Mouse (Mus musculus): ENCODE measurements around the gene Ssx9. TPM values are rescaled to one million over a fixed set of nuclear protein-coding genes. Genes with fewer than 3 reads are reported as not detected.
"Not testable (repeated sequence)": the region's sequence is repeated elsewhere in the genome, so short reads cannot be mapped to it uniquely, and the experiment has no call there.

The Ssx9 gene
- not detected in 2 replicates for polyA plus RNA-seq (2016; fragmentation: Nextera tagmentation; extraction: Ambion mirVana)

DNA sequence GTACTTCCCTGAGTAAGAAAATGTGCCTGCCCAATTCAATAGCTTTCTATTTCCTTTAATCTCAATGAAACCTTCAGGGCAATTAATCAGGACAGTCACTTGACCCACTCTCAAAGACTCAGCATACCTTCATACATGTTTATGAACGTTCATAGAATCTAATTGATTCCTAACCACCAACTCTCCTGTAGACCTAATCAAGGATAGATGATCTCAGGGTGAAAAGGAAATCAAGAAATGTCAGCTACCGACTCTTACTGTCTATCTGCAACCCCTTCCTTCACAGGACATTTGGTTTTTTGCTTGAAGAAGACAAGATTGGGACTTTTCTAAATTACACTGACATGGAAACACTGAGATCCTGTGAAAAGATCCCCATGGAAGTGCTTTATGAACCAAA lies at the start of gene Ssx9:
Gene Ssx9, plus strand, starts transcription at position 301 of the 400 bp plus-strand sequence.
- not testable (repeated sequence) for H3K9ac ChIP-seq; ATAC-seq; H3K9me3 ChIP-seq (replicated peaks); H3K4me1 ChIP-seq; H3K36me3 ChIP-seq; H3K27ac ChIP-seq; H3K4me3 ChIP-seq; H3K27me3 ChIP-seq (replicated peaks); H3K4me2 ChIP-seq
- 39% methylated on average over 2 of the region's 2 CpGs for WGBS (ENCODE audit: insufficient replicate concordance)

DNA sequence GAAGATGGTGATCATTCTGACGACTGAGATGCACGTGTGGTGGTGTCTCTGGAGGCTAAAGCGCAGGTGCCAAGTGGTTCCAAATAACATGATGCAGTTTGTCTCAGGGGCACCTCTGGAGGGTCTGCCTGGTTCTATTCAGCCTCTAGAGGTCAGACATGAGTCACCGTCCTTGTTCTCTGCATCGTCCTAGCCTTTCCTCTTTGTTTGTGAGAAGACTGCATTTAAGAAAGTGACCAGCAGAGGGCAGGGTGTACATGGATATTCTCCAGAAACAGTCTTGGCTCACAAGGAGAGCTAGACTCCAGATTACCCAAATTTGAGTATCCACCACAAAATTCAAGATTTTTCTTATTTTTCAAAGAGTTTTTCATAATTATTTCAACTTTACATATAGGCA lies 15.3 kb upstream of the Ssx9 start:
- no peaks in the 10 kb centered on the region for H3K36me3 ChIP-seq
- no peak for ATAC-seq
- H3K4me2 ChIP-seq = no peak overlapping the region
- H3K4me1 ChIP-seq = no peaks in the 10 kb centered on the region
- H3K9ac ChIP-seq = no peak overlapping the region
- 41% methylated on average over 5 of the region's 5 CpGs for WGBS (ENCODE audit: insufficient replicate concordance)
- H3K27ac ChIP-seq = no peak overlapping the region
- no peak overlapping the region for H3K4me3 ChIP-seq
- H3K27me3 ChIP-seq (replicated peaks) = no peaks in the 10 kb centered on the region
- no peaks in the 10 kb centered on the region for H3K9me3 ChIP-seq (replicated peaks)

- 63% methylated on average over 4 of the region's 4 CpGs for WGBS (ENCODE audit: insufficient replicate concordance)
These were observed 55.2 kb downstream of the Ssx9 start, which contains the start of gene Ssxb5 for GRCm38 (mm10) chrX:8803391-8803790. Gene Ssxb5 (plus strand): TSS chrX:8803691.

More at GRCm38 (mm10) chrX:8803391-8803790, 55.2 kb downstream of the Ssx9 start, which contains the start of gene Ssxb5:
- not testable (repeated sequence) for H3K27ac ChIP-seq; H3K4me3 ChIP-seq; H3K9ac ChIP-seq; H3K4me1 ChIP-seq; H3K27me3 ChIP-seq (replicated peaks); H3K4me2 ChIP-seq; H3K9me3 ChIP-seq (replicated peaks); ATAC-seq; H3K36me3 ChIP-seq

Other genes with a start within 250 kb of the Ssx9 start
- gene Gm14459, start 223.5 kb upstream of the Ssx9 start, polyA plus RNA-seq (2016; fragmentation: Nextera tagmentation; extraction: Ambion mirVana) = not detected in 2 replicates
- gene Ssxb6, start 200.2 kb upstream of the Ssx9 start, polyA plus RNA-seq (2016; fragmentation: Nextera tagmentation; extraction: Ambion mirVana) = not detected in 2 replicates
- not detected in 2 replicates for gene Ssxb3, start 156.6 kb upstream of the Ssx9 start, polyA plus RNA-seq (2016; fragmentation: Nextera tagmentation; extraction: Ambion mirVana)
- not detected in 2 replicates for gene Ssxb8, start 57.6 kb upstream of the Ssx9 start, polyA plus RNA-seq (2016; fragmentation: Nextera tagmentation; extraction: Ambion mirVana)
- not detected in 2 replicates for gene Ssxb5, start 55.3 kb downstream of the Ssx9 start, polyA plus RNA-seq (2016; fragmentation: Nextera tagmentation; extraction: Ambion mirVana)
- gene Gm6592, start 95.6 kb downstream of the Ssx9 start, polyA plus RNA-seq (2016; fragmentation: Nextera tagmentation; extraction: Ambion mirVana) = not detected in 2 replicates
- not detected in 2 replicates for gene Gm5751, start 125.8 kb downstream of the Ssx9 start, polyA plus RNA-seq (2016; fragmentation: Nextera tagmentation; extraction: Ambion mirVana)
- gene B630019K06Rik, start 143.9 kb downstream of the Ssx9 start, polyA plus RNA-seq (2016; fragmentation: Nextera tagmentation; extraction: Ambion mirVana) = 0.32 and 0.49 TPM in 2 replicates
- not detected in 2 replicates for gene Fthl17b, start 214.5 kb downstream of the Ssx9 start, polyA plus RNA-seq (2016; fragmentation: Nextera tagmentation; extraction: Ambion mirVana)
- gene Fthl17c, start 228.1 kb downstream of the Ssx9 start, polyA plus RNA-seq (2016; fragmentation: Nextera tagmentation; extraction: Ambion mirVana) = not detected in 2 replicates
- not detected in 2 replicates for gene Fthl17d, start 238.3 kb downstream of the Ssx9 start, polyA plus RNA-seq (2016; fragmentation: Nextera tagmentation; extraction: Ambion mirVana)